Mouse (Mus musculus) ES-E14 (cell line): ENCODE results near the gene Otud6a.

Experiments
- CHD2 ChIP-seq: IDR thresholded peaks from 2 replicates; pipeline ENCODE4 v1.6.1; 2014; ENCODE audit warnings: mild to moderate bottlenecking, low read depth, low read length, inconsistent platforms
- HCFC1 ChIP-seq: IDR thresholded peaks from 2 replicates; pipeline ENCODE4 v1.6.1; 2012; ENCODE audit warnings: low read length, inconsistent platforms, borderline replicate concordance; ENCODE audit not compliant: insufficient read depth
- MAFK ChIP-seq: IDR thresholded peaks from 2 replicates; pipeline ENCODE4 v1.6.1; 2014; ENCODE audit warnings: mild to moderate bottlenecking, low read depth, low read length, inconsistent platforms; ENCODE audit not compliant: insufficient read depth

- TF ChIP-seq HCFC1 = no peak
- no peak for TF ChIP-seq MAFK
- TF ChIP-seq CHD2 = no peak
These were observed 33.8 kb upstream of the Otud6a start for GRCm38 (mm10) chrX:100395026-100395425.
